In the genomic region with DNA sequence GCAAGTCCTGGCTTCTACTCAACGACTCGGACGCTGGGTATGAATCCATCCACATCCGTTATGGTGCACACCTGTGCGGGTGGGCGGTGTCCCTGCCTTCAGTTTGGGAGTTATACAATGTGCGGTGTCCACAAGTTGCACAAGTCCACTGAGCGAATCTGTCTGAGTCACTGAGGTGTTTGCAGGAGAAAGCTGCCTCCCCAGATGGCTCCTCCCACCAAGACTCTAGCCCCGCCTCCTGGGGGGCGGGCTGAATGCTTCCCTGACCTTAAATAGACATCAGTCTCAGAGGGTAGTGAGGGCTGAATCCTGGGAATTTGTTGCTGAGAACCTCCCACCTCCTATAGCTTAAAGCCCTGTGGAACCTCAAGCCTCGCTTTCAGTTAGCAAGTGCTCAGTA, we compare ENCODE assay signal across 11 mouse cellular contexts. TPM values are rescaled to one million over a fixed set of nuclear protein-coding genes. Genes with fewer than 3 reads are reported as not detected.
DNase-seq lines count a peak whose midpoint lies in the region; ATAC-seq and TF ChIP-seq lines count a peak whose summit lies in the region.
"Had no signal": no experiment of that assay in that cellular context is flagged by ENCODE, and none has a peak within 500 bp of the region (broad histone marks: within the 10 kb centered on the region; RNA-seq: fewer than 3 reads in every experiment).

No protein-coding gene starts in this region.

- H3K9me3 ChIP-seq in intestine, postnatal 0 days (ENCODE audit: control insufficient read depth) = no peaks in the 10 kb centered on the region
- H3K9me3 ChIP-seq in liver, embryonic 13.5 days (replicated peaks) = no peaks in the 10 kb centered on the region
- no peaks in the 10 kb centered on the region for H3K9me3 ChIP-seq in stomach, embryonic 15.5 days
- H3K9me3 ChIP-seq in forebrain, embryonic 13.5 days (replicated peaks) = no peaks in the 10 kb centered on the region
- H3K9me3 ChIP-seq: embryonic facial prominence, embryonic 15.5 days had no signal

- peak overlapping the region; percentile 63 for H3K27ac ChIP-seq in intestine, postnatal 0 days (ENCODE audit: low read depth, low read length)
- H3K27ac ChIP-seq in liver, embryonic 13.5 days = peak overlapping the region; percentile 61; the same call in 1 of the 2 replicates
- H3K27ac ChIP-seq in stomach, embryonic 15.5 days = peak overlapping the region; percentile 33; the same call in 1 of the 2 replicates
- H3K27ac ChIP-seq in forebrain, embryonic 13.5 days = no peak overlapping the region
- H3K27ac ChIP-seq: embryonic facial prominence, embryonic 15.5 days; macrophage had no signal

- H3K36me3 ChIP-seq in intestine, postnatal 0 days (ENCODE audit: control insufficient read depth, insufficient read depth) = no peaks in the 10 kb centered on the region
- no peaks in the 10 kb centered on the region for H3K36me3 ChIP-seq in liver, embryonic 13.5 days
- no peaks in the 10 kb centered on the region for H3K36me3 ChIP-seq in stomach, embryonic 15.5 days
- no peaks in the 10 kb centered on the region for H3K36me3 ChIP-seq in forebrain, embryonic 13.5 days (ENCODE audit: poor library complexity, severe bottlenecking)
- H3K36me3 ChIP-seq: embryonic facial prominence, embryonic 15.5 days had no signal

- peak; percentile 7 for DNase-seq in thymus, postnatal 14 days
- no peak for DNase-seq in thymus, postnatal 0 days (ENCODE audit: low spot score)
- no peak for DNase-seq in liver, embryonic 13.5 days
- DNase-seq in right cerebral cortex, postnatal 25 days = no peak
- no peak for DNase-seq in right cerebral cortex, postnatal 10 days (ENCODE audit: low spot score in 2 of 2)
- DNase-seq: gastrocnemius, postnatal 14 days had no signal

- ATAC-seq in intestine, postnatal 0 days = peak; percentile 84
- peak; percentile 29; the same call in 1 of the 2 replicates for ATAC-seq in liver, embryonic 13.5 days (ENCODE audit: low read depth)
- peak; percentile 60; the same call in 1 of the 2 replicates for ATAC-seq in stomach, embryonic 15.5 days (ENCODE audit: insufficient read depth, low FRiP score, low read depth)
- ATAC-seq in forebrain, embryonic 13.5 days = no peak

- peaks cover 6% of the 10 kb centered on the region; the same call in 1 of the 2 replicates for H3K4me1 ChIP-seq in intestine, postnatal 0 days (replicated peaks; ENCODE audit: control insufficient read depth, insufficient read depth, low read length)
- peaks cover 25% of the 10 kb centered on the region for H3K4me1 ChIP-seq in liver, embryonic 13.5 days (replicated peaks)
- H3K4me1 ChIP-seq in stomach, embryonic 15.5 days = no peaks in the 10 kb centered on the region
- H3K4me1 ChIP-seq in forebrain, embryonic 13.5 days = no peaks in the 10 kb centered on the region
- H3K4me1 ChIP-seq: embryonic facial prominence, embryonic 15.5 days had no signal

- no peak overlapping the region; the same call in 1 of the 2 replicates for H3K9ac ChIP-seq in intestine, postnatal 0 days (ENCODE audit: low read depth, low read length)
- no peak overlapping the region for H3K9ac ChIP-seq in liver, embryonic 13.5 days
- no peak overlapping the region for H3K9ac ChIP-seq in stomach, embryonic 15.5 days
- H3K9ac ChIP-seq in forebrain, embryonic 13.5 days = no peak overlapping the region
- H3K9ac ChIP-seq: embryonic facial prominence, embryonic 15.5 days had no signal

- TF ChIP-seq CTCF in intestine, postnatal 0 days (IDR thresholded peaks at IDR 0.05; ENCODE audit: low read depth) = no peak

- H3K4me3 ChIP-seq in intestine, postnatal 0 days (ENCODE audit: low read depth, low read length) = no peak overlapping the region
- no peak overlapping the region for H3K4me3 ChIP-seq in liver, embryonic 13.5 days (replicated peaks)
- H3K4me3 ChIP-seq in stomach, embryonic 15.5 days (replicated peaks) = no peak overlapping the region
- H3K4me3 ChIP-seq in forebrain, embryonic 13.5 days = no peak overlapping the region
- H3K4me3 ChIP-seq: embryonic facial prominence, embryonic 15.5 days had no signal

- no peaks in the 10 kb centered on the region for H3K27me3 ChIP-seq in intestine, postnatal 0 days (replicated peaks; ENCODE audit: control insufficient read depth, insufficient read depth, low read length)
- no peaks in the 10 kb centered on the region for H3K27me3 ChIP-seq in liver, embryonic 13.5 days
- H3K27me3 ChIP-seq in stomach, embryonic 15.5 days (replicated peaks) = no peaks in the 10 kb centered on the region
- no peaks in the 10 kb centered on the region for H3K27me3 ChIP-seq in forebrain, embryonic 13.5 days
- H3K27me3 ChIP-seq: embryonic facial prominence, embryonic 15.5 days had no signal

- 64% methylated on average over 11 of the region's 11 CpGs for WGBS in intestine, postnatal 0 days
- WGBS in liver, embryonic 13.5 days (ENCODE audit: insufficient replicate concordance) = 79% methylated on average over 11 of the region's 11 CpGs
- WGBS in stomach, embryonic 15.5 days = 83% methylated on average over 11 of the region's 11 CpGs
- 93% methylated on average over 11 of the region's 11 CpGs for WGBS in forebrain, embryonic 13.5 days

- peak overlapping the region; percentile 55 for H3K4me2 ChIP-seq in intestine, postnatal 0 days (replicated peaks; ENCODE audit: low read depth)
- H3K4me2 ChIP-seq in liver, embryonic 13.5 days = peak overlapping the region; percentile 12; the same call in 1 of the 2 replicates
- peak overlapping the region; percentile 4 for H3K4me2 ChIP-seq in stomach, embryonic 15.5 days
- H3K4me2 ChIP-seq in forebrain, embryonic 13.5 days = no peak overlapping the region
- H3K4me2 ChIP-seq: embryonic facial prominence, embryonic 15.5 days had no signal

RNA-seq across cellular contexts. Expression of a gene that starts 35.6 kb away (rescaled TPM):
- 217 and 220 TPM in 2 replicates for polyA plus RNA-seq in thymus, postnatal 0 days (2015; fragmentation: Nextera tagmentation; extraction: Ambion mirVana)
- 363 and 364 TPM in 2 replicates for polyA plus RNA-seq in intestine, postnatal 0 days (2015; fragmentation: Nextera tagmentation; extraction: Ambion mirVana)
- polyA plus RNA-seq in liver, embryonic 13.5 days (2015; fragmentation: Nextera tagmentation; extraction: Ambion mirVana) = 103 and 119 TPM in 2 replicates
- polyA plus RNA-seq in stomach, embryonic 15.5 days (2015; fragmentation: Nextera tagmentation; extraction: Ambion mirVana) = 502 and 547 TPM in 2 replicates
- polyA plus RNA-seq in forebrain, embryonic 13.5 days (2015; fragmentation: Nextera tagmentation; extraction: Ambion mirVana) = 645 and 673 TPM in 2 replicates
